Mouse (Mus musculus): ENCODE data around the gene BC035947. TPM values are rescaled to one million over a fixed set of nuclear protein-coding genes. Genes with fewer than 3 reads are reported as not detected.
A peak's percentile ranks its signal among the peaks of the same experiment; 100 is the strongest.
"Not testable (repeated sequence)": the region's sequence is repeated elsewhere in the genome, so short reads cannot be mapped to it uniquely, and the experiment has no call there.

BC035947 gene
- 0.55 and 1.3 TPM in 2 replicates for polyA plus RNA-seq (2015; fragmentation: Nextera tagmentation; extraction: Ambion mirVana)

GRCm38 (mm10) chr1:78511621-78512160 lies at the start of gene BC035947:
BC035947 (minus strand) TSS chr1:78512158.
- WGBS = 4% methylated on average over 25 of the region's 25 CpGs
- H3K9me3 ChIP-seq (ENCODE audit: control insufficient read depth, low read length) = no peaks in the 10 kb centered on the region
- peak within 1 kb of the TSS; percentile 26 for H3K4me3 ChIP-seq (ENCODE audit: low read length)
- peak; percentile 37 for ATAC-seq
- peak within 1 kb of the TSS; percentile 56; the same call in 1 of the 2 replicates for H3K9ac ChIP-seq (ENCODE audit: low read depth, low read length)
- peaks cover 3% of the 10 kb centered on the region; the same call in 1 of the 2 replicates for H3K27me3 ChIP-seq (replicated peaks; ENCODE audit: control insufficient read depth, insufficient read depth, low read length)
- peaks cover 4% of the 10 kb centered on the region for H3K4me1 ChIP-seq (ENCODE audit: control insufficient read depth, insufficient read depth, low read length)
- no peak within 1 kb of the TSS for H3K27ac ChIP-seq (ENCODE audit: low read length)
- H3K36me3 ChIP-seq (ENCODE audit: control insufficient read depth, insufficient read depth, low read length) = no peaks in the 10 kb centered on the region
- H3K4me2 ChIP-seq (ENCODE audit: low read depth, low read length) = peak within 1 kb of the TSS; percentile 59

GRCm38 (mm10) chr1:78554012-78554666 lies 42.2 kb upstream of the BC035947 start:
- H3K9me3 ChIP-seq (ENCODE audit: control insufficient read depth, low read length) = no peaks in the 10 kb centered on the region
- ATAC-seq = no peak
- WGBS = 63% methylated on average over 8 of the region's 8 CpGs
- no peak overlapping the region for H3K4me2 ChIP-seq (ENCODE audit: low read depth, low read length)
- no peaks in the 10 kb centered on the region for H3K27me3 ChIP-seq (replicated peaks; ENCODE audit: control insufficient read depth, insufficient read depth, low read length)
- H3K4me3 ChIP-seq (ENCODE audit: low read length) = no peak overlapping the region
- H3K9ac ChIP-seq (ENCODE audit: low read depth, low read length) = no peak overlapping the region
- H3K36me3 ChIP-seq (ENCODE audit: control insufficient read depth, insufficient read depth, low read length) = no peaks in the 10 kb centered on the region
- no peaks in the 10 kb centered on the region for H3K4me1 ChIP-seq (ENCODE audit: control insufficient read depth, insufficient read depth, low read length)
- no peak overlapping the region for H3K27ac ChIP-seq (ENCODE audit: low read length)

- no peak overlapping the region for H3K27ac ChIP-seq (ENCODE audit: low read length)
- H3K4me1 ChIP-seq (ENCODE audit: control insufficient read depth, insufficient read depth, low read length) = no peaks in the 10 kb centered on the region
- H3K9ac ChIP-seq (ENCODE audit: low read depth, low read length) = no peak overlapping the region
- no peak for ATAC-seq
- H3K4me2 ChIP-seq (ENCODE audit: low read depth, low read length) = no peak overlapping the region
- H3K4me3 ChIP-seq (ENCODE audit: low read length) = no peak overlapping the region
- no peaks in the 10 kb centered on the region for H3K36me3 ChIP-seq (ENCODE audit: control insufficient read depth, insufficient read depth, low read length)
- WGBS = 54% methylated on average over 6 of the region's 6 CpGs
- H3K27me3 ChIP-seq (replicated peaks; ENCODE audit: control insufficient read depth, insufficient read depth, low read length) = no peaks in the 10 kb centered on the region
- H3K9me3 ChIP-seq (ENCODE audit: control insufficient read depth, low read length) = no peaks in the 10 kb centered on the region
Measured at GRCm38 (mm10) chr1:78548961-78549360, 37.0 kb upstream of the BC035947 start.

DNA sequence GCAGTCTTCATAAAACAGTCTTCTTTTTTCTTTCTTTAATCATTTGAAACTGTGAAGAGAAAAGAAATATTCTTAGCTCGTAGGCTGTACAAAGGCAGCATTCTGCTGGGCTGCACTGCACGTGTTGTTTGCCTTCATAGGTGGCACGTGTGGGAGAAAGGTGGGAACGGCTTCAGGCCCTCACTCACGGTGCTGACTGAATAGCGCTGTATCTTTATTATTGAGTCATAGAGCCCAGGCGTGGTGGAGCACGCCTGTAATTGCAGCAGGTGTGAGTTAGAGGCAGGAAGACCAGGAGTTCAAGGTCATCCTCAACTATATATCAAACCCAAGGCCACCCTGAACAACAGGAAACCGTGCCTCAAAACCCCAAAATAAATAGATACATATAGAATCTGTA lies 34.3 kb upstream of the BC035947 start:
- no peak overlapping the region for H3K4me3 ChIP-seq (ENCODE audit: low read length)
- H3K4me2 ChIP-seq (ENCODE audit: low read depth, low read length) = no peak overlapping the region
- H3K27me3 ChIP-seq (replicated peaks; ENCODE audit: control insufficient read depth, insufficient read depth, low read length) = no peaks in the 10 kb centered on the region
- H3K4me1 ChIP-seq (ENCODE audit: control insufficient read depth, insufficient read depth, low read length) = no peaks in the 10 kb centered on the region
- no peak overlapping the region for H3K27ac ChIP-seq (ENCODE audit: low read length)
- no peaks in the 10 kb centered on the region for H3K36me3 ChIP-seq (ENCODE audit: control insufficient read depth, insufficient read depth, low read length)
- 70% methylated on average over 9 of the region's 9 CpGs for WGBS
- H3K9me3 ChIP-seq (ENCODE audit: control insufficient read depth, low read length) = no peaks in the 10 kb centered on the region
- H3K9ac ChIP-seq (ENCODE audit: low read depth, low read length) = no peak overlapping the region
- no peak for ATAC-seq

GRCm38 (mm10) chr1:78543631-78544030 lies 31.7 kb upstream of the BC035947 start:
- H3K36me3 ChIP-seq (ENCODE audit: control insufficient read depth, insufficient read depth, low read length); H3K9ac ChIP-seq (ENCODE audit: low read depth, low read length); H3K9me3 ChIP-seq (ENCODE audit: control insufficient read depth, low read length); H3K27me3 ChIP-seq (replicated peaks; ENCODE audit: control insufficient read depth, insufficient read depth, low read length); ATAC-seq; H3K4me3 ChIP-seq (ENCODE audit: low read length); H3K4me1 ChIP-seq (ENCODE audit: control insufficient read depth, insufficient read depth, low read length); H3K27ac ChIP-seq (ENCODE audit: low read length); H3K4me2 ChIP-seq (ENCODE audit: low read depth, low read length): not testable (repeated sequence)
- 86% methylated on average over 1 of the region's 1 CpGs for WGBS

DNA sequence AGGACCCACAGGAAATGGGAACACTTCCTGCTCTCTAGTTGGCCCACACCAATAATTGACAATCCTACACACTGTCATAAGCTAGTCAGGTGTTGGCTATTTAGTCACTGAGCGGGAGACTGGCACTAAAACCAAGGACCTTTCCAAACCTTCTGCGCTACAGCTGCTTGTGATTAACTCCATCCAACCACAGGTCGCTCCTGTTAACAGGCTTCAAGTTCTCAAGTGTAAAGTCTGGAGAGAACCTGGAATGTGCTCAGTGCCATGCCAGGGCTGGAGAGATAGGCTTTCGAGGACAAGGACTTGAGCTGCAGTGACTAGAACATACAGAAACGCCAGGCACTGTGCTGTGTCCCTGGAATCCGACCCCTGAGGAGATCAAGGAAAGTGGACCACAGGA lies 27.2 kb upstream of the BC035947 start:
- WGBS = 76% methylated on average over 6 of the region's 6 CpGs
- Histone ChIP-seq H3K4me3 (ENCODE audit: low read length) (no peak overlapping the region), H3K4me2 (ENCODE audit: low read depth, low read length) (no peak overlapping the region), H3K9ac (ENCODE audit: low read depth, low read length) (no peak overlapping the region), H3K27ac (ENCODE audit: low read length) (no peak overlapping the region), H3K4me1 (ENCODE audit: control insufficient read depth, insufficient read depth, low read length) (no peaks in the 10 kb centered on the region), H3K9me3 (ENCODE audit: control insufficient read depth, low read length) (no peaks in the 10 kb centered on the region), H3K27me3 (replicated peaks; ENCODE audit: control insufficient read depth, insufficient read depth, low read length) (no peaks in the 10 kb centered on the region), H3K36me3 (ENCODE audit: control insufficient read depth, insufficient read depth, low read length) (no peaks in the 10 kb centered on the region)
- no peak for ATAC-seq

- Histone ChIP-seq H3K27me3 (replicated peaks; ENCODE audit: control insufficient read depth, insufficient read depth, low read length) (no peaks in the 10 kb centered on the region), H3K36me3 (ENCODE audit: control insufficient read depth, insufficient read depth, low read length) (no peaks in the 10 kb centered on the region), H3K4me2 (ENCODE audit: low read depth, low read length) (no peak overlapping the region), H3K9ac (ENCODE audit: low read depth, low read length) (no peak overlapping the region), H3K27ac (ENCODE audit: low read length) (no peak overlapping the region), H3K9me3 (ENCODE audit: control insufficient read depth, low read length) (no peaks in the 10 kb centered on the region), H3K4me1 (ENCODE audit: control insufficient read depth, insufficient read depth, low read length) (no peaks in the 10 kb centered on the region), H3K4me3 (ENCODE audit: low read length) (no peak overlapping the region)
- ATAC-seq = no peak
- WGBS = 59% methylated on average over 5 of the region's 5 CpGs
Measured at GRCm38 (mm10) chr1:78538396-78538795, 26.4 kb upstream of the BC035947 start.

GRCm38 (mm10) chr1:78537494-78538010 lies 25.6 kb upstream of the BC035947 start:
- H3K4me2 ChIP-seq (ENCODE audit: low read depth, low read length) = peak overlapping the region; percentile 43
- 30% methylated on average over 16 of the region's 16 CpGs for WGBS
- peak overlapping the region; percentile 30 for H3K4me3 ChIP-seq (ENCODE audit: low read length)
- ATAC-seq = peak; percentile 68
- no peaks in the 10 kb centered on the region for H3K36me3 ChIP-seq (ENCODE audit: control insufficient read depth, insufficient read depth, low read length)
- no peaks in the 10 kb centered on the region for H3K4me1 ChIP-seq (ENCODE audit: control insufficient read depth, insufficient read depth, low read length)
- H3K9me3 ChIP-seq (ENCODE audit: control insufficient read depth, low read length) = no peaks in the 10 kb centered on the region
- peak overlapping the region; percentile 17; the same call in 1 of the 2 replicates for H3K9ac ChIP-seq (ENCODE audit: low read depth, low read length)
- no peak overlapping the region for H3K27ac ChIP-seq (ENCODE audit: low read length)
- H3K27me3 ChIP-seq (replicated peaks; ENCODE audit: control insufficient read depth, insufficient read depth, low read length) = no peaks in the 10 kb centered on the region

- H3K36me3 ChIP-seq (ENCODE audit: control insufficient read depth, insufficient read depth, low read length) = no peaks in the 10 kb centered on the region
- WGBS = 28% methylated on average over 19 of the region's 19 CpGs
- no peak overlapping the region for H3K27ac ChIP-seq (ENCODE audit: low read length)
- no peaks in the 10 kb centered on the region for H3K9me3 ChIP-seq (ENCODE audit: control insufficient read depth, low read length)
- H3K4me2 ChIP-seq (ENCODE audit: low read depth, low read length) = 0 out of 2 replicates have a peak overlapping the region, but pooled peaks have one; percentile 43
- H3K4me3 ChIP-seq (ENCODE audit: low read length) = no peak overlapping the region
- no peak overlapping the region for H3K9ac ChIP-seq (ENCODE audit: low read depth, low read length)
- H3K27me3 ChIP-seq (replicated peaks; ENCODE audit: control insufficient read depth, insufficient read depth, low read length) = no peaks in the 10 kb centered on the region
- ATAC-seq = peak; percentile 61
- H3K4me1 ChIP-seq (ENCODE audit: control insufficient read depth, insufficient read depth, low read length) = no peaks in the 10 kb centered on the region
Measured at GRCm38 (mm10) chr1:78536310-78537164, 24.6 kb upstream of the BC035947 start.
